Mouse (Mus musculus) CH12F3 (cell line): ENCODE results near the gene Sorbs2.

Experiments used
- in situ Hi-C: fragments of 300-500 bp; cut with MboI; formaldehyde crosslinking; loops from 2 replicates; pipeline ENCODE4 v1.14.3; 2020; ENCODE audit warnings: low sequenced_read_pairs

Gene Sorbs2

DNA sequence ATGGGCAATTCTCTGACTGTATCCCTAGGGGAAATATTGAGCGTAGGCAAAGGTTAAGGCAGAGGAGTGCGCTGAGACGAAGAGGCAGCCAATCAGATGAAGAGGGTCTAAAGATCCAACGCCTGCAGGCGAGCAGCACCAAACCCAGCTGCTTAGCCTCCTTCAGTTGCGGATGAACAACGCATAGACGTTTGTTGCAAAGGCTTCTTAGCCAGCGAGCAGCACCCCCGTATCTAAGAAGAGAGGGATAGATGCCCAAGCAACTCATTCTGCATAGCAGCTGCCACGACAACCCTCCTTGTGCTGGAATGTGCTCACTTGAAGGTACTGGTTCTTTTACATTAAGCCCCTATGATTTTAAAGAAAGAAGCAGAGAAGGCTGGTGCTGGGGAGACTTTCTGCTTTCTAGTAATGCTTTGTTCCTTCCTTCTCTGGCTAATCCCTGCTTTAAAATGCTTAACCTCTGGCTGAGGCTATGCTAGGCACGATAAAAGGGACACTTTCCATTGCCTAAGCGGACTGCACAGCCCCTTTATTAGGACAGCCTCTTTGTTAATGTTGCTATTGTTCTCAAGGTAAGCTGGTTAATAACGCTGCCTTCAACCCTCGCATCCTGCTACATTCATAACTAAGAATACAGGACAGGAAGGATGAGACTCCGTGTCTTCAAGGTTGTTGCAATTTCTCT lies at the start of gene Sorbs2:
Sorbs2 (plus strand) TSS at position 155 of the 688 bp plus-strand sequence.
- in situ Hi-C loops = no loop called here

GRCm38 (mm10) chr8:45457874-45458273 lies 49.7 kb upstream of the Sorbs2 start:
- in situ Hi-C loops = no loop called here

- in situ Hi-C loops = no loop called here
Measured at GRCm38 (mm10) chr8:45469006-45469405, 38.6 kb upstream of the Sorbs2 start.

- in situ Hi-C loops = no loop called here
Measured at GRCm38 (mm10) chr8:45469507-45470178, 37.9 kb upstream of the Sorbs2 start.

DNA sequence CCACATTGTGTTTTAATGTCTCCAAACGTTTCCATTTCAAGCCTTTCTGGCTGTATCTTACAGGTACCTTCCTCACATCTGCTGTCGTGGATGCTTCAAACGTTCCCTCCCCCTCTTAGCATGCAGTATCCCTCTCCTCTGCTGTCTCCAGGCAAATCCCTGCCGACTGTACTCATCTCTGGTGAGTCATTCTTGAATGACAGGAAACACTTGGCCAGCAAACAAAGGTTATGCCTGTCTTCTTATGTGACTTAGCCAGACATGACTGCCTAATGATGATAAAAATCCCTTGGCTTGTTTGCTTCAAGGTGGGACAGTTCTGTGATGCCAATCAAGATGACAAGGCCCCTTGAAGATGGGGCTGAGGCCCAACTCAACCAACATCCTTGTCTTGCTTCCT lies 26.7 kb upstream of the Sorbs2 start:
- in situ Hi-C loops = no loop called here

GRCm38 (mm10) chr8:45486281-45486680 lies 21.3 kb upstream of the Sorbs2 start:
- in situ Hi-C loops = no loop called here

DNA sequence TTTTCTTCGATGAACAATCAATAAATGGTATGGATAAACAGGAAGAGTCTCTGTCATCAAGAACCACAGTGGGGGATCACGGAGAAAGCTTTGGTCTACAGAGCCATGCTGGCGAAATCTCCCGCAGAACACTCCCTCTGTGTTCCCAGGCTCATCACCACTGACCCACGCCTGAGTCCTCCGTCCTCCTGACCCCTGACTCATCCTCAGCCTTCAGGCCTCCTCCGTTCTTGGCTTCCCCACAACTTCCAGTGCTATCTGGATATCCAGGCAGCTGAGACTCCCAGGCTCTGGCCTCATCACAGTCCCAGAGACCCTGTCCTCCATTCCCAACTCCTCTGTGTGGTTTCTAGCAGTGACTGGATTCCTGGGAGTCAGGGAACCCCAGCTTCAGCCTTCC lies 3.6 kb upstream of the Sorbs2 start:
- in situ Hi-C loops = no loop called here

DNA sequence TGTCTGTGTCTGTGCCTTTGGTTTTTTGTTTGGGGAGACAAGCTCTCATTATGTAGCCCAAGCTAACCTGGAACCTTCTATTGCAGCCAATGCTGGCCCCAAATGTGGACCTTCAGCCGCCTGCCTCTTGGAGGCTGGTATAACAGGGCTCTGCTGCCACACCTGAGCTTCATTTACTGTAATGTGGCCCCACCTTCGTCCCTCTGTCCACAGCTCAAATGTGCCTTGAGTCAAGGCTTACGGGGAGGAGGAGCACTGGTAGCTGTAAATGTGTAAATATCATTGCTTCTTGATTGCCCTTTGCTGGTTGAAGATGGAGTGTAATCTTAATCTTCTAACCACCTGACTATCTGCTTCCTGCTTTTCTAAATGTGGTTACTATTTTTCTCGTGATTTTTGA lies 1.2 kb upstream of the Sorbs2 start:
- in situ Hi-C loops = no loop called here

- in situ Hi-C loops = no loop called here
Measured at GRCm38 (mm10) chr8:45507277-45507633, 333 bp upstream of the Sorbs2 start.

GRCm38 (mm10) chr8:45508521-45509104 lies 1.0 kb downstream of the Sorbs2 start:
- in situ Hi-C loops = no loop called here

GRCm38 (mm10) chr8:45512369-45512768 lies 4.8 kb downstream of the Sorbs2 start:
- in situ Hi-C loops = no loop called here

DNA sequence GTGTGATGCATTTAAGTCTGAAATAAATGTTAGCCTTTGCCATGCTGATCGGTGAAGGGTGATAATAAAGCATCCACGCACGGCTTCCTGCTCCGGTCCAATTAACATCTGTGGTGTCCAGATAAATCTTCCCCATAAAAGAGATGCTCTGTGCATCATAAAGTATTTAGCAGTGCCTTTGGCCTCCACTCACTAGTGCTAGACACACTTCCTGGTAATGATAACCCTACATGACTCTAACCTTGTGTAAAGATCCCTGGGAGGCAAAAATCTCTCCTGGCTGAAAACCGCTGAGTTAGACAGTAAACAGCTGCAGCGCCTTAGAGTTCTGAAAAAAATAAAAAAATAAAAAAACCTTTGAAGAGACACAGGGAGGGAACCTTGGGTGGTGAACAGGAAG lies 14.0 kb downstream of the Sorbs2 start:
- in situ Hi-C loops = no loop called here

DNA sequence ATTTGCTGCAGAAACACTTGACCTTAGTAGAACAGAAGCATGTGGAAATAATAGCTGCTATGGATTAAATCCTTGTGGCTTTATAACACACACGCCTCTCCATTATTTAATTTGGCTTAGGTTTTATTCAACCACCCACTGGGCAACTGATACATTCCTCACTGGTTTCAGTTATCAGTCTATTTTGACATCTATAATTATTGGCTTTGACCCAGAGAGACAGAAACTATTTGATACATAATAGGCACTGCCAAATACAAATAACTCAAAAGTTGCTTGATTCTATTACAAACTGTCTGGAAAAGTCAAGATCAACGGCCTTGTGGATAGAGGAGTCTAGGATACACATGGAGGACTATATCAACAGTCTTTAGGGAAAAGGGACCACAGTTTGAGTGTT lies 20.1 kb downstream of the Sorbs2 start:
- in situ Hi-C loops = no loop called here

DNA sequence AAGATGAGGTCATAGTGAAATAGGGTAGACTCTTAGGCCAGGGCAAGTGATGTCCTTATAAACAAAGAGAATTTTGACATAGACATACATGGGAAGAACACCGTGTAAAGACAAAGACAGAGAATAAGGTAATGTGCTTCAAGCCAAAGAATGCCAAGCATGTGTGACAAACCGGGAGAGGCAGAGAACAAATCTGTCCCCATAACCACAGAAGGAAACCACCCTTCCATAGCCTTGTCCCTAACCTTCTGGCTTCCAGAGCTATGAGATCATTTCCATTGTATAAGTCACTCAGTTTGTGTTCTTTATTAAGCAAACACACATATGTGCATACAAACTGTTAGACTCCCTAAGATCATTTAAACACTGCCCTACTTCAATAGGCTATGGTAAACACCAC lies 21.3 kb downstream of the Sorbs2 start:
- in situ Hi-C loops = no loop called here

GRCm38 (mm10) chr8:45536578-45536977 lies 29.0 kb downstream of the Sorbs2 start:
- in situ Hi-C loops = no loop called here

GRCm38 (mm10) chr8:45540513-45540912 lies 32.9 kb downstream of the Sorbs2 start:
- in situ Hi-C loops = no loop called here

- in situ Hi-C loops = no loop called here
Measured at GRCm38 (mm10) chr8:45552175-45552574, 44.6 kb downstream of the Sorbs2 start.

GRCm38 (mm10) chr8:45554627-45555026 lies 47.0 kb downstream of the Sorbs2 start:
- in situ Hi-C loops = no loop called here

DNA sequence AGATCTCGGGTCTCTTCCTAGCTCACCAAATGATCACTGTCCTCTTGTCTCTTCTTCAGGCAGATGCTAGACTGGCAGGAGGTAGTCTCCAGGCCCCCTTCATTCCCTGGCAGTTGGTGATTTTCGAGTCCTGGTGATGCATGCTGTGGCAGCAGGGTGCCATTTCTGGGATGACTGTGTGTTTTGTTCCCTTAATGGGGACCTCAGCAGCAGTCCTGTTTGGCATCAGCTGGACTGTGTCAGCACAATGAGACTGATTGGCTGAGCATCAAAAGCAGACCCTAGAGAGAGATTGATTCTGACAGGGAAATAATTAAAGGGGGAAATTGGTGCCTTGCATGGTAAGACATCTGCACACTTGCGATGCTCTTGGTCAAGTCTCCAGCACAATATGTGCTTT lies 50.3 kb downstream of the Sorbs2 start:
- in situ Hi-C loops = no loop called here

GRCm38 (mm10) chr8:45558426-45558825 lies 50.8 kb downstream of the Sorbs2 start:
- in situ Hi-C loops = no loop called here

- in situ Hi-C loops = no loop called here
Measured at GRCm38 (mm10) chr8:45559176-45559820, 51.7 kb downstream of the Sorbs2 start.

- in situ Hi-C loops = no loop called here
Measured at GRCm38 (mm10) chr8:45565189-45565588, 57.6 kb downstream of the Sorbs2 start.
